Mouse (Mus musculus): ENCODE measurements at regions not wholly inside any gene's neighbourhood (a gene's known extent, or its start where the extent isn't known, plus 50 kb on each side); places are given as distances from the start of the nearest gene placed in this dataset.
A peak's percentile ranks its signal among the peaks of the same experiment; 100 is the strongest.

- Histone ChIP-seq H3K79me2 (ENCODE audit: control insufficient read depth, insufficient read depth) (no peaks in the 10 kb centered on the region), H3K27me3 (ENCODE audit: control insufficient read depth, insufficient read depth, insufficient read length) (no peaks in the 10 kb centered on the region), H3K4me2 (ENCODE audit: low read depth) (no peak overlapping the region), H3K36me3 (ENCODE audit: control insufficient read depth, insufficient read depth) (no peaks in the 10 kb centered on the region), H3K4me3 (no peak overlapping the region), H3ac (ENCODE audit: control insufficient read depth, insufficient read length) (no peak overlapping the region)
- TF ChIP-seq E2F4 (IDR thresholded peaks at IDR 0.05; ENCODE audit: insufficient read depth) (no peak), MYOD1 (IDR thresholded peaks at IDR 0.05; ENCODE audit: control insufficient read depth in 1 of 3, insufficient read length in 2 of 3, low read depth in 2 of 3) (peak in 1 of 3 experiments; percentile 7)
Measured at GRCm38 (mm10) chr9:86002996-86003395, 160.8 kb downstream of the Tpbg start.

- no peaks in the 10 kb centered on the region for H3K36me3 ChIP-seq (ENCODE audit: control insufficient read depth, insufficient read depth)
- H3K27me3 ChIP-seq (ENCODE audit: control insufficient read depth, insufficient read depth, insufficient read length), result no peaks in the 10 kb centered on the region
- H3K4me3 ChIP-seq, result no peak overlapping the region
- H3K79me2 ChIP-seq (ENCODE audit: control insufficient read depth, insufficient read depth), result no peaks in the 10 kb centered on the region
- H3ac ChIP-seq (ENCODE audit: control insufficient read depth, insufficient read length), result no peak overlapping the region
- no peak for TF ChIP-seq USF1 (IDR thresholded peaks at IDR 0.05; ENCODE audit: low read depth)
- no peak for TF ChIP-seq MAX (IDR thresholded peaks at IDR 0.05; ENCODE audit: low read depth)
- TF ChIP-seq TCF3 (IDR thresholded peaks at IDR 0.05; ENCODE audit: insufficient read length, low read depth), result no peak
- TF ChIP-seq POLR2A (IDR thresholded peaks at IDR 0.05; ENCODE audit: insufficient read length, low read depth), result no peak
- no peak for TF ChIP-seq MYOD1 (IDR thresholded peaks at IDR 0.05; ENCODE audit: control insufficient read depth in 1 of 3, insufficient read length in 2 of 3, low read depth in 2 of 3)
- no peak for TF ChIP-seq CEBPB (IDR thresholded peaks at IDR 0.05; ENCODE audit: insufficient read depth, poor library complexity, severe bottlenecking)
- TF ChIP-seq E2F4 (IDR thresholded peaks at IDR 0.05; ENCODE audit: insufficient read depth), result no peak
- TF ChIP-seq SRF (IDR thresholded peaks at IDR 0.05; ENCODE audit: control insufficient read depth, insufficient read length, low read depth), result no peak
- no peak for TF ChIP-seq TCF12 (IDR thresholded peaks at IDR 0.05; ENCODE audit: insufficient read depth, poor library complexity, severe bottlenecking)
- TF ChIP-seq REST (IDR thresholded peaks at IDR 0.05; ENCODE audit: insufficient read depth, insufficient read length), result no peak
- TF ChIP-seq MYOG (IDR thresholded peaks at IDR 0.05; ENCODE audit: control insufficient read depth in 1 of 3, insufficient read depth in 1 of 3, insufficient read length in 2 of 3, low read depth in 2 of 3), result no peak
- TF ChIP-seq POLR2AphosphoS2 (IDR thresholded peaks at IDR 0.05; ENCODE audit: insufficient read length, low read depth), result no peak
- no peak overlapping the region for H3K4me2 ChIP-seq (ENCODE audit: low read depth)
Measured at GRCm38 (mm10) chr9:86011661-86012060, 169.5 kb downstream of the Tpbg start.

- H3K27me3 ChIP-seq (ENCODE audit: control insufficient read depth, insufficient read depth, insufficient read length), result no peaks in the 10 kb centered on the region
- no peak for TF ChIP-seq POLR2A (IDR thresholded peaks at IDR 0.05; ENCODE audit: insufficient read length, low read depth)
- TF ChIP-seq TCF12 (IDR thresholded peaks at IDR 0.05; ENCODE audit: insufficient read depth, poor library complexity, severe bottlenecking), result no peak
- no peak for TF ChIP-seq CEBPB (IDR thresholded peaks at IDR 0.05; ENCODE audit: insufficient read depth, poor library complexity, severe bottlenecking)
- no peak for TF ChIP-seq TCF3 (IDR thresholded peaks at IDR 0.05; ENCODE audit: insufficient read length, low read depth)
- TF ChIP-seq USF1 (IDR thresholded peaks at IDR 0.05; ENCODE audit: low read depth), result no peak
- no peak for TF ChIP-seq E2F4 (IDR thresholded peaks at IDR 0.05; ENCODE audit: insufficient read depth)
- TF ChIP-seq POLR2AphosphoS2 (IDR thresholded peaks at IDR 0.05; ENCODE audit: insufficient read length, low read depth), result no peak
- TF ChIP-seq REST (IDR thresholded peaks at IDR 0.05; ENCODE audit: insufficient read depth, insufficient read length), result no peak
- no peak for TF ChIP-seq MYOG (IDR thresholded peaks at IDR 0.05; ENCODE audit: control insufficient read depth in 1 of 3, insufficient read depth in 1 of 3, insufficient read length in 2 of 3, low read depth in 2 of 3)
- TF ChIP-seq SRF (IDR thresholded peaks at IDR 0.05; ENCODE audit: control insufficient read depth, insufficient read length, low read depth), result no peak
- no peak for TF ChIP-seq MAX (IDR thresholded peaks at IDR 0.05; ENCODE audit: low read depth)
Measured at GRCm38 (mm10) chr9:86015841-86016240, 173.7 kb downstream of the Tpbg start.

GRCm38 (mm10) chr9:86020133-86020532, 178.0 kb downstream of the Tpbg start:
- no peaks in the 10 kb centered on the region for H3K36me3 ChIP-seq (ENCODE audit: control insufficient read depth, insufficient read depth)
- no peak overlapping the region for H3K4me3 ChIP-seq
- H3K4me2 ChIP-seq (ENCODE audit: low read depth), result no peak overlapping the region
- TF ChIP-seq MAX (IDR thresholded peaks at IDR 0.05; ENCODE audit: low read depth), result no peak
- no peak for TF ChIP-seq REST (IDR thresholded peaks at IDR 0.05; ENCODE audit: insufficient read depth, insufficient read length)
- no peak for TF ChIP-seq TCF3 (IDR thresholded peaks at IDR 0.05; ENCODE audit: insufficient read length, low read depth)
- H3K79me2 ChIP-seq (ENCODE audit: control insufficient read depth, insufficient read depth), result no peaks in the 10 kb centered on the region
- H3ac ChIP-seq (ENCODE audit: control insufficient read depth, insufficient read length), result no peak overlapping the region
- no peaks in the 10 kb centered on the region for H3K27me3 ChIP-seq (ENCODE audit: control insufficient read depth, insufficient read depth, insufficient read length)

More at GRCm38 (mm10) chr9:86015841-86016240, 173.7 kb downstream of the Tpbg start:
- H3K79me2 ChIP-seq (ENCODE audit: control insufficient read depth, insufficient read depth), result no peaks in the 10 kb centered on the region
- H3K4me3 ChIP-seq, result no peak overlapping the region
- no peak overlapping the region for H3ac ChIP-seq (ENCODE audit: control insufficient read depth, insufficient read length)
- H3K36me3 ChIP-seq (ENCODE audit: control insufficient read depth, insufficient read depth), result no peaks in the 10 kb centered on the region
- no peak overlapping the region for H3K4me2 ChIP-seq (ENCODE audit: low read depth)

- no peak overlapping the region for H3ac ChIP-seq (ENCODE audit: control insufficient read depth, insufficient read length)
- H3K36me3 ChIP-seq (ENCODE audit: control insufficient read depth, insufficient read depth), result no peaks in the 10 kb centered on the region
- H3K79me2 ChIP-seq (ENCODE audit: control insufficient read depth, insufficient read depth), result no peaks in the 10 kb centered on the region
- H3K27me3 ChIP-seq (ENCODE audit: control insufficient read depth, insufficient read depth, insufficient read length), result no peaks in the 10 kb centered on the region
- H3K4me3 ChIP-seq, result no peak overlapping the region
- H3K4me2 ChIP-seq (ENCODE audit: low read depth), result no peak overlapping the region
- TF ChIP-seq TCF3 (IDR thresholded peaks at IDR 0.05; ENCODE audit: insufficient read length, low read depth) (no peak), POLR2A (IDR thresholded peaks at IDR 0.05; ENCODE audit: insufficient read length, low read depth) (no peak), E2F4 (IDR thresholded peaks at IDR 0.05; ENCODE audit: insufficient read depth) (no peak), MAX (IDR thresholded peaks at IDR 0.05; ENCODE audit: low read depth) (no peak), MYOD1 (IDR thresholded peaks at IDR 0.05; ENCODE audit: control insufficient read depth in 1 of 3, insufficient read length in 2 of 3, low read depth in 2 of 3) (no peak), CEBPB (IDR thresholded peaks at IDR 0.05; ENCODE audit: insufficient read depth, poor library complexity, severe bottlenecking) (no peak), USF1 (IDR thresholded peaks at IDR 0.05; ENCODE audit: low read depth) (no peak), POLR2AphosphoS2 (IDR thresholded peaks at IDR 0.05; ENCODE audit: insufficient read length, low read depth) (no peak), SRF (IDR thresholded peaks at IDR 0.05; ENCODE audit: control insufficient read depth, insufficient read length, low read depth) (no peak)
Measured at GRCm38 (mm10) chr9:86020765-86021164, 178.6 kb downstream of the Tpbg start.

Measured in myocyte (in vitro differentiated cells).